Mouse (Mus musculus): ENCODE data around the gene Cyp27a1. TPM values are rescaled to one million over a fixed set of nuclear protein-coding genes. Genes with fewer than 3 reads are reported as not detected.

Cyp27a1 gene
- total RNA-seq (2021) = 10 to 100 TPM; 12.0 to 25.3 TPM
- long read RNA-seq, experiment 1, transcript Cyp27a1-201 (9 exons, 1,892 nt) = major isoform, 17 of 25 reads
- long read RNA-seq, experiment 1, partial matches to known transcripts = 0 of 25 reads
- long read RNA-seq, experiment 1, other reads (novel, unspliced or antisense) = 8 of 25 reads
- long read RNA-seq, experiment 2, transcript Cyp27a1-201 (9 exons, 1,892 nt) = major isoform, 16 of 19 reads
- long read RNA-seq, experiment 2, partial matches to known transcripts = 0 of 19 reads
- long read RNA-seq, experiment 2, other reads (novel, unspliced or antisense) = 3 of 19 reads

DNA sequence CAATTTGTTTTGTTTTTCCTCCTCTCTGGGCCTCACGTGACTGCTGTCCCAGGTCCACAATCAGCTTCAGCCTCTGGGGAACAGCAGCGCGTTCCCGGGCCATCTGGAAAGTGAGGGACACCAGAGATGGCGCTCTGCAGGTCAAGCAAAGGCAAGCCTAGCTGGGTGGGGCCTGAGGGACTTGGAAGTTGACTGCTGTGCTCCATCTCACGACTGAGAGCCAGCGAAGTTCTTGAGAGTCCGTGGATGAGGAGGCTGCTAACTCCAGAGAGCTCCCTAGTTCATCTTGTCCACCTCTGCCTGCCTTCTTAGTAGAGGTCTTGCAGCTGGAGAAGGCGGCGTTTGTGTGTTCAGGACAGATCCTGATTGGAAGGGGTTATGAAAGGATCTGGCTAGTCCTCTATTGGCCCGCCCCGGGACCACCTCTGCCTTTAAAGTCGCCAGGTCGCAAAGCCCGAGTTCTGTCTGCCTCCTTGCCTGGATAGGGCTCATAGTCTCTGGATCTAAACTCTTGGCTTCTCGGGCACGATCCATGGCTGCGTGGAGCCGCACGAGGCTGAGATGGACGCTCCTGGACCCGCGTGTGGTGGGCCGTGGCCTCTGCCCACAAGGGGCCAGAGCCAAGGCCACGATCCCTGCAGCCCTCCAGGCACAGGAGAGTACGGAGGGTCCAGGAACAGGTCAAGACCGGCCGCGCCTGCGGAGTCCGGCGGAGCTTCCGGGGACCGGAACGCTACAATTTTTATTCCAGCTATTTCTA lies at the start of gene Cyp27a1:
TSS of gene Cyp27a1 (plus strand) at position 476 of the 760 bp plus-strand sequence.
- peak; percentile 40 to 62 for DNase-seq (ENCODE audit: low spot score in 2 of 2)

DNA sequence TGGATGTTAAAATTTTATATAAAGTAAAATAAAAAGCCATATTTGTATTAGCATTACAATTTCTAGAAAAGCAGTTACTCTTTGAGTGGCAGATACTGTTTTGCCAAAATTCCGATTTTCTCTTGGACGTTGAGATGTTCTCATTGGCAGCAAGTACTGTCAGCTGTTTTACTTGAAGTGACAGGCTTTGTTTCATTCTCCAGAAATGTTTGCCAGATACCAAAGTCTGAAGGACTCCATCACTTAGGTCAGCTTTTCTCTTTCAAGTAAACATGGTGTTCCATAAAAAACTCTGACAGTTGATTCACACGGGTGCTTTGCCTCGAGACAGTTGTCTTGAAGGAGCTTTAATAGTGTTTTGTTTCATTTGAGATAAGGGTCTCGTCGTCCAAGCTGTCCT lies 48.2 kb upstream of the Cyp27a1 start:
- DNase-seq (ENCODE audit: low spot score in 2 of 2) = no peak

- no peak for DNase-seq (ENCODE audit: low spot score in 2 of 2)
Measured at GRCm38 (mm10) chr1:74668371-74668770, 45.0 kb upstream of the Cyp27a1 start.

GRCm38 (mm10) chr1:74672731-74673130 lies 40.6 kb upstream of the Cyp27a1 start:
- no peak for DNase-seq (ENCODE audit: low spot score in 2 of 2)

DNA sequence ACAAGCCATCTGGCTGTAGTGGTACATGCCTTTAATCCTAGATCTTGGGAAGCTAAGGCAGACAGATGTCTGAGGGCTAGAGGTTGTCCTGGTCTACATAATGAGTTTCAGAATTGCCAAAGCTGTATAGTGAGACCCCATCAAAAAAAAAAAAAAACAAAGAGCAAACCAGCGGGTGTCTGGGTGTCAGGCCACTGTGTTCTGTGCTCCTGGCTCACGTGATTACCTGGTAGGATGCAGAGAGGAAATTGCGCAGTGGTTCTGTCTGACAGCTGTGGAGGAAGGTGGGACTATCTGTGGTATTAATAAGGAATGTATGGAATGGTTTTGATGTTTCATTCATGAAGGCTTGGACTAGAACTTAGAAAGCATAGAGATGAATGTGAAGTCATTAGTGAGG lies 36.5 kb upstream of the Cyp27a1 start:
- no peak for DNase-seq (ENCODE audit: low spot score in 2 of 2)

- DNase-seq (ENCODE audit: low spot score in 2 of 2) = no peak
Measured at GRCm38 (mm10) chr1:74677843-74678242, 35.5 kb upstream of the Cyp27a1 start.

GRCm38 (mm10) chr1:74687131-74687530 lies 26.2 kb upstream of the Cyp27a1 start:
- DNase-seq (ENCODE audit: low spot score in 2 of 2) = no peak

- DNase-seq (ENCODE audit: low spot score in 2 of 2) = no peak
Measured at GRCm38 (mm10) chr1:74693891-74694583, 19.3 kb upstream of the Cyp27a1 start.

DNA sequence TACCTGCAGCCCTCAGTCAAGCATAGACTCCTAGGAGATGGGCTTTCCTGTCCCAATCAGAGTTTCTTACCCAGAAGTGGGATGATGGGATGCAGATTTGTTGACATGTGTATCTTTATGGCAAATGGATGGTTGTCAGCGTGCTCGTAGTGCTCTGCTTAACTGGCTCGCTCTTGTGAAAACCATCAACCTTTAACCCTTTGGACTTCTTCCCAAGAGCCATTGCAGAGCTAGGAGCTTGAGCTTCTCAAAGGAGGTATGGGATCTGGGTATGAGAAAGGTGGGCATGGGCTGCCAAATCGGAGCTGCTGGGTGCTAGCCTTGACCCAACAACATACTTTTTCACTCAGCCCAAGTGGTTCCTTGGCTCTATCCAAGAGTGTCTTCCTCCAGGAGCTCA lies 17.5 kb upstream of the Cyp27a1 start:
- DNase-seq (ENCODE audit: low spot score in 2 of 2) = no peak

GRCm38 (mm10) chr1:74697416-74697815 lies 16.0 kb upstream of the Cyp27a1 start:
- DNase-seq (ENCODE audit: low spot score in 2 of 2) = no peak

GRCm38 (mm10) chr1:74698353-74698752 lies 15.0 kb upstream of the Cyp27a1 start:
- no peak for DNase-seq (ENCODE audit: low spot score in 2 of 2)

GRCm38 (mm10) chr1:74698791-74699190 lies 14.6 kb upstream of the Cyp27a1 start:
- DNase-seq (ENCODE audit: low spot score in 2 of 2) = peak; percentile 40 to 48

DNA sequence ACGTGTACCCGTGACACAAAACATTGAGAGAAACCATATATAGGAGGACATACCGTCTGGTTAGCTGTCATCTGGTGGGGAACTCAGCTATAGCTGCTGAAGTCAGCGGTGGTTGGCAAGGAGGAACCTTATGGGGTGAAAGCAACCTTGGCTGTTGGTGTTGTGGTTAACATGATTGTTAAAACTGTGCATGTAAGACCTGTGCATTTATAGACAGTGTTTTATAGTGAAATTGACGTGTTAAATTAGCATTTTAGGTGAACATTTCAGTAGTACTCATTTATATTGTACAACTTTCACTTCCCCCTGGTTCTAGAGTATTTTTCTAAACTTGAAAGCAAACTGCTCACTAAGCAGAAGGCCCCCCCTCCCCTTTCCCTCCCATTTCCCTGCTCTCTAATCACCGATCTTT lies 11.2 kb upstream of the Cyp27a1 start:
- DNase-seq (ENCODE audit: low spot score in 2 of 2) = no peak

DNA sequence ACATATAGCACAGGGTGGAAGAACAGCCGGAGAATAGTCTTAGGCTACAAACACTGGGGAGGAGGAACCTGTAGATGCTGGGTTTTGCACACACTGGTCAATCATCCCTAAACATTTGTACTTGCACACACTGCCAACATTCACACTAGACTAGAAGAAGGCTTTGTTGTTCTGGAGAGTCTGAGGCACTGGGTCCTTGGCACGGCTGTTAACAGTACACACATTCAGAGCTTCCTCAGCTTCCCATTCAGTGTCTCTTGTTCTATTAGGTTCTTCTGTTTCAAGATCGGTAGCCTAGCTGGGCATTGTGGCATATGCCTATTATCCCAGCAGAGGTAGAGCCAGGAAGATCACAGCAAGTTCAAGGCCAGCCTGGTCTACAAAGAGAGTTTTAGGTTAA lies 9.2 kb upstream of the Cyp27a1 start:
- DNase-seq (ENCODE audit: low spot score in 2 of 2) = no peak

DNA sequence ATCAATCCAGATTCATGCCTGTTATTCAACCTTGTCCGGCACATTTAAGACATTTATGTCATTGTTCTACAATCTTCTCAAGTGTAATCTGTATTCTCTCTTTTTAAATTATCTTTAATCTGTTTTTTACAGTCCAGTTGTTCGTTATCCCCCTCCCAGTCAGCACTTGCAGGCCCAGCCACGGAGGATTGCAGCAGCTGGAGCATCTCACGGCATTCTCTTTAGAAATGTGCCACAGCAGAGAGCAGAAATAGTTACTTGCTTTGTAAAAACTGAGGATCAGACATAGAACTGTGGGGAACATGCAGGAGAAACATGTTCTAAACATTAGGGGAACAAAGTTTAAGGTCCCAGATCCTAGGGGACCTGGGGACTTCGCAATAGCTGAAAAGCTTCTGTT lies 8.4 kb upstream of the Cyp27a1 start:
- DNase-seq (ENCODE audit: low spot score in 2 of 2) = no peak

GRCm38 (mm10) chr1:74709566-74709965 lies 3.8 kb upstream of the Cyp27a1 start:
- DNase-seq (ENCODE audit: low spot score in 2 of 2) = no peak

DNA sequence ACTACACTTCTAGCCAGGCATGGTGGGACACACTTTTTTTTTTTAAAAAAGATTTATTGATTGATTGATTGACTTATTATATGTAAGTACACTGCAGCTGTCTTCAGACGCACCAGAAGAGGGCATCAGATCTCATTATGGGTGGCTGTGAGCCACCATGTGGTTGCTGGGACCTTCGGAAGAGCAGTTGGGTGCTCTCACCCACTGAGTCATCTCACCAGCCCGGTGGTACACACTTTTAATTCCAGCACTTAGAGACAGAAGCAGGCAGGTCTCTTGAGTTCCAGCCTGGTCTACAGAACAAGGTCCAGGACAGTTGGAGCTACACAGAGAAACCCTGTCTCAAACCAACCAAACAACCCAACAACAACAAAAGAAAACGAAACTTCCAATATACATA lies 1.3 kb upstream of the Cyp27a1 start:
- DNase-seq (ENCODE audit: low spot score in 2 of 2) = no peak

DNA sequence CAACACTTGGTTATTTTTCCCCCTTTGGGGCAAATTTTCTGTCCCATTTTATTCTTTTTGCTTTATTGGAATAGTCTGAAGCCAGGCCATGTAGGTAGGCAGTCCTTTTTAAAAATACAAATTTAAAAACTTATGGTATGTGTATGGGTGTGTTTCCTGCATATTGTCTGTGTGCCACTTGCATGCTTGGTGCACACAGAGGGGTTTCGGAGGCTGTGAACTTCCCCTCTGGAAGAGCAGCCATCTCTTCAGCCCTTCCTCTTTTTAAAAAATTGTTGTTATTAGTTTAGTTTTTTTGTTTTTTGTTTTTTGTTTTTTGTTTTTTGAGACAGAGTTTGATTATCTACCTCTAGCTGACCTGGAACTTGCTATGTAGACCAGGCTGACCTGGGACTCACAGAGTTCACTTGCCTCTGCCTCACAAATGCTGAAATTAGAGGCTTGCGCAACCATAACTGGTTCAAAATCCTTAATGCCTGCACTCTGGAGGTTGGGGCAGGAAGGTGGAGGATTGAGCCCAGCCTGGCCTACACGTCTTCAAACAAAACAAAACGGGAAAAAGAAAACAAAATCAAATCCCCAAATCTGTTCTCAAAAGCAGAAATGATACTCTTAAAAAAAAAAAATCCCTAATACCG lies 794 bp upstream of the Cyp27a1 start:
- DNase-seq (ENCODE audit: low spot score in 2 of 2) = no peak

GRCm38 (mm10) chr1:74713859-74714730 lies 721 bp downstream of the Cyp27a1 start:
- DNase-seq (ENCODE audit: low spot score in 2 of 2) = no peak

- no peak for DNase-seq (ENCODE audit: low spot score in 2 of 2)
Measured at GRCm38 (mm10) chr1:74714967-74715366, 1.6 kb downstream of the Cyp27a1 start.

DNA sequence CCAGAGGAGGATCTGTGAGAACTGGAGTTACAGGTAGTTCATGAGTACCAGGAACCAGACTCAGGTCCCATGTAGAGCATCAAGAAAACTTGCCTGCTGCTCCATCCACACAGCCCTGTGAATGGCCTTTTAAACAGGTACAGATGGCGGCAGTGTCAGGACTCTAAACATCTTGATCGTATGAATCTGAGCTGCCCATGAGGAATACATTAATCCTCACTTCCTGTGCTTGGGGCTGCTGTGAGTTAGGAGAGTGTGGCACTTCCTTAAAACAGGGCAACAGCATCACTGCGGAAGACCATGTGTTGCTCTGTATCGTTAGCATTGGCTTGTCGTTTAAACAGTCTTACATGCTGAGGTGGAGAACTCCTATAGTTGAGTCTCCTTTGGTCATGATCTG lies 2.1 kb downstream of the Cyp27a1 start:
- DNase-seq (ENCODE audit: low spot score in 2 of 2) = no peak

Data from adrenal gland, adult 18-20 months (tissue).